Mouse (Mus musculus) ZHBTc4 (cell line): ENCODE measurements around the gene Cd59b.
"Not testable (repeated sequence)": the region's sequence is repeated elsewhere in the genome, so short reads cannot be mapped to it uniquely, and the experiment has no call there.

Experiments used
- DNase-seq: peaks from one replicate; pipeline ENCODE4 v3.0.0-alpha.2; 2011; ENCODE audit warnings: low read depth, low spot score

The Cd59b gene

GRCm38 (mm10) chr2:104117173-104117572, 47.5 kb downstream of the Cd59b start:
- not testable (repeated sequence) for DNase-seq

DNA sequence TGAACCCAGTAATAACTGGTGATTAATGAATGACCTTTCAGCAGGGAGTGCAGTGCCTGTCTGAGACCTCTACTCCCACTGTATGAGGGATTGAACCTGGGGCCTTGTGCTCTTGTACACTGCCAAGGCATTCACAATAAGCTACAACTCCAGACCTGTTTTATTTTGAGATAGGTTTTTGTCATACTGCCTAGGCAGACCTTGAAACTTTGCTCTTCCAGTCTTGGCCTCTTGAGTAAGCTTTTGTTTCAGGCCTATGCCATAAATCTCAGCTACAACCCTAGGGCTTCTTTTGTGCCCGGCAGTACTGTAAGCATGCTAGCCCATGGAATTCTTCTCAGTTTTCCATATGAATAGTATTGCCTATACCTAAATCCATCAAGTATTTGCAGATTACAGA, 49.4 kb downstream of the Cd59b start:
- no peak for DNase-seq

DNA sequence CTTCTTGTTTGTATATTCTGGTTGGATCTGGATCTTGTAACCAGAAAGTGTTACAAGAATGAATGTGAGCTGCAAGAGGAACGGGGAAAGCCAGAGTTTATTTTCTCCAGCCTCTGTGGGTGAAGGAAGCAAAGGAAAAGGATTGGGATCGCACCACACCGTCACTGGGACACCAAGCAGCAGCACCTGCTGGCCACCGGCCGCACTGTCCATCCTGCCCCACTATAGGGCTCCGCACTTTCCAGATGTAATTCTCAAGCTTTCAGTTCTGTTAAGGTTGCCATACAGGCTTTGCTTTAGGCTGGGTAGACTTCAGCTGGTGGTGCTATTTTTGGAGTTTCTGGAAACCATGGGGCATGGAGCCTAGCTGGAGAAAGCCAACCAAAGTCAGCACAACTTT, 50.7 kb downstream of the Cd59b start:
- DNase-seq: no peak

DNA sequence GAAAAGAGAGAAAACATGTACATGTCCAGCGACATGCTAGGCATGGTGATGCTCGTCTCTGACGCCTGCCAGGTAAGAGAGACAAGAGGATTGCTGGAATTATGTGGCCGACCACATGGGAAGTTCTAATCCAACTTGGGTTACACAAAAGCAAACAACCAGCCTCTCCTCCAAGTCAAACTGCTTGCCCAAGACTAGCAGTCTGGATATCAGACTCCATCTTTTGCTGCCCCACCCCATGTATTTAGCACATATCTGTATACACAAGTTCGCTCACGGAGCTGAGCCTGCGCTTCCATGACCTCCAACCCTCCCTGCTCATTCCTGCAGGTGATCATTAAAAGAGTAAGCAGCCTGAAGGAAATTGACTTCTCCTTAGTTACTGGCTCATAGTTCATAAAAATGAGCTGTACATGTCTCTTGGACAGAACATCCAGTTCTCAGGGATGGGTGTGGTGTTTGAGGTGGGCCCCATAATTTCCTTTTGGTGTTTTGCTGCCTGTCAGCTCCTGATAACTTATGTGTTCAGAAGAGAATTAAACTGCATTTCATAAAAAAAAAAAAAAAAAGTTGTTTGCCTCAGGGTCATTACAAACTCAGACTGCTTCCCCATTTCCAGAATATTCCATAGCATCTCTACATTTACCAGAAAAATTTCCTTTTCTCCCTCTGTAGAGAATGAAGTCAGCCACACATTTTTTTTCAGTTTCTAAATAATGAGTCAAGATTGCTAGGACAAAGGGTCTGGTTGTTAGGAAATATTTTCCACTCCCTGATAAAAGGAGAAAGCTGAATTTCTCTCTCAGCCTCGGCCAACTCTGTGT, 52.2 kb downstream of the Cd59b start:
- peak; percentile 18 for DNase-seq

GRCm38 (mm10) chr2:104122505-104123378, 53.1 kb downstream of the Cd59b start, which contains the start of gene A930018P22Rik:
Gene A930018P22Rik (plus strand): TSS chr2:104122769.
- peak; percentile 97 for DNase-seq

DNA sequence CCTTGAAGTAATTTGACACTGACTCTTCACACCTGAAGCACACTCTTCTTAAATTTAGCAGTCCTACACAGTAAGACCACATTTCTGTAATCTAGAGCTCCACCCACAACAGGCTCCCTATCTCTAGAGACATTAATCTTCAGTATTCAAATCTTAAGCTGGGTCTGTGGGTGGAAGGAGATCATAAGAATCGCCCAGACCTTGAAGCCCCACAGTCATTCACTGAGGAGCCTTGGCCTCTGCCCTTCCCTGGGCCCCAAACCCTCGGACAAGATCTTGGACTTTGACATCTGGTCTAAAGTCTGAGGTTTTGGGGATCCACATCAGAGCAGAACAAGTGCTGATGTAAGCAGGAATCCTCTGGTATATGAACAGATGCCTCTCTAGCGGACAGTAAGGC, 53.9 kb downstream of the Cd59b start:
- DNase-seq: no peak

- DNase-seq: no peak
Observed at GRCm38 (mm10) chr2:104124071-104124470, 54.4 kb downstream of the Cd59b start.

DNA sequence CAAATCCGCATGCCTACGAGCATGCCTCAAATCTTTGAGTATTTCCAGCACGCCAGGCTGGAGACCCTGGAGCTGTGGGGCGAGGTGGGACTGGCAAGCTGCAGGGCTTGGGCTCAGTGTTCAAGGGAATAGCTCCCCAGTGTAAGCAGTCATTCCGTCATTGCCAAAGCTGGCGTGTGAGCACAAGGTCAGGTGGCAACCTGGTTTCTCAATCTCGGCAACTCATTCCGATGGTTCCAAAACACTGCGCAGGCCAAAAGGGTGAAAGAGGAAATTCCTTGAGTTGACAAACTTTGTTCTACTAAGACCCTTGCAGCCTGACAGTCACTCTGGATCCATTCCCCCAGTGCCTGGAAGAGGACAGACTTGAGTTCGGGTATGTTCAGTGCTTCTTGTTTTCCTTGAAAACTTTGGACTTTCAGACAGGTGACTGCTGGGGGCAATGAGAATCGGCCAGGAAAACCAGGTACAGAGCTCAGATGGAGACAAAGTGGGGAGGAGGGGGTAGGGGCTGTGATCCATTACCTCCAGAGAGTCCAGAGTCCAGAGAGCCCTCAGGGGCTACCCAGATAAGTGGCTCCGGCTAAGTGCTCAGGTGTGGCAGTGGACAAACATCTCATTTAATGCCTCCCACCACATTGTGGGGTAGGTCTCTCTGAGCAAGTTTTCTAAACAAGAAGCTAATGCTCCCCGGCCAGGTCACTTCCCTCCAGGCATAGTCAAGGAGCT, 59.3 kb downstream of the Cd59b start:
- no peak for DNase-seq

GRCm38 (mm10) chr2:104130165-104130564, 60.5 kb downstream of the Cd59b start:
- DNase-seq: no peak

DNA sequence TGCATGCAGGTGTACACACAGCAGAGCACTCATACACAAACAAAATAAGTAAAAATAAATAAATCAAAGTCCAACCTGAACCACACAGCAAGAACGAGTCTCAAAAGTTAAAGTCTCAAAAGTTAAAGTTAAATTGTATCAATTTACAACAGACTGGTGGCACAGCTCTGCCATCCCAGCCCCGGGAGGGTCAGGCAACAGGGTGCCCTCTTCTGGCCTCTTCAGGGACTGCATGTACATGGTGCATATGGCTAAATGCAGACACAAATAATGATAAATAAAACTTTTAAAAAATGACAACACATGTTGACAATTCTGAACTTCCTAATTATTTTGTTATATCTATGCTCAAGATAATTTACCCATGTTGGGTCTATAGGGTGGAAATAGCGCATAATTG, 61.3 kb downstream of the Cd59b start:
- no peak for DNase-seq

- DNase-seq: no peak
Observed at GRCm38 (mm10) chr2:104132266-104132859, 62.7 kb downstream of the Cd59b start.

GRCm38 (mm10) chr2:104133042-104133810, 63.6 kb downstream of the Cd59b start:
- DNase-seq: peak; percentile 35

GRCm38 (mm10) chr2:104134150-104135056, 64.8 kb downstream of the Cd59b start:
- DNase-seq: peak; percentile 92

DNA sequence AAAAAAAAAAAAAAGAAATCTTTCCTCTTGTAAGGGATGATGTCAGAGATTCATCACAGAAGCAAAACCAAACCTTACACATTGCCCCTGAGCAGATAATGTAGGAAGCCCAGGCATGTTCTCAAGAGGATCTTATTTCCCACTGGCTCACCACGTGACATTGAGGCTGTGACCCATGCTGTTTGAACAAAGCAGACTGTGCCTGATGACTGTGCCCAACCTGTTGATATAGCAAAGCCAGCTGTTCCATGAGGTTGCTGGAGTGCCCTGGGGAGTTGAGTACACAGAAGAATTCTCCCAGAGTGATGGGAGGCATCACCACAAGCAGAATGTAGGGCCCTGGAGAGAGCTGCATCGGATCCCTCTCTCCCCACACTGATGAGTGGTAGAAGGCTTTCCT, 66.3 kb downstream of the Cd59b start:
- no peak for DNase-seq
